Mouse (Mus musculus) stomach, embryonic 16.5 days (tissue): ENCODE measurements around the gene Mcat. TPM values are rescaled to one million over a fixed set of nuclear protein-coding genes. Genes with fewer than 3 reads are reported as not detected.
"Not testable (repeated sequence)": the region's sequence is repeated elsewhere in the genome, so short reads cannot be mapped to it uniquely, and the experiment has no call there.

ENCODE experiments used
- ATAC-seq: fragments of 200-750 bp; cut with Nextera tagmentation; 2 replicates; pipeline ENCODE4 v1.8.0; 2017; ENCODE audit warnings: moderate number of reproducible peaks, moderate TSS enrichment; ENCODE audit not compliant: insufficient read depth, low FRiP score
- H3K27ac ChIP-seq: fragments of 300-500 bp; sonication (generic); 2 replicates; pipeline ENCODE4 v1.5.1; 2014; ENCODE audit warnings: low read length
- H3K27me3 ChIP-seq: fragments of 300-500 bp; sonication (generic); 2 replicates; pipeline ENCODE4 v1.6.1; 2014; ENCODE audit warnings: low read length, control low read depth, mixed read lengths; ENCODE audit not compliant: control insufficient read depth, insufficient read depth
- H3K36me3 ChIP-seq: fragments of 300-500 bp; sonication (generic); 2 replicates; pipeline ENCODE4 v1.6.1; 2014; ENCODE audit warnings: low read length; ENCODE audit not compliant: control insufficient read depth, insufficient read depth
- H3K4me1 ChIP-seq: fragments of 300-500 bp; sonication (generic); 2 replicates; pipeline ENCODE4 v1.6.1; 2014; ENCODE audit warnings: low read length, control low read depth, mixed read lengths; ENCODE audit not compliant: control insufficient read depth, insufficient read depth
- H3K4me2 ChIP-seq: fragments of 300-500 bp; sonication (generic); 2 replicates; pipeline ENCODE4 v1.6.1; 2014; ENCODE audit warnings: low read depth, low read length, mixed read lengths
- H3K4me3 ChIP-seq: fragments of 300-500 bp; sonication (generic); replicated peaks from 2 replicates; pipeline ENCODE4 v1.5.1; 2014; ENCODE audit warnings: mild to moderate bottlenecking, low read length
- H3K9ac ChIP-seq: fragments of 300-500 bp; sonication (generic); 2 replicates; pipeline ENCODE4 v1.6.1; 2014; ENCODE audit warnings: low read length
- H3K9me3 ChIP-seq: fragments of 300-500 bp; sonication (generic); replicated peaks from 2 replicates; pipeline ENCODE4 v1.6.1; 2016; ENCODE audit warnings: low read length, control low read depth; ENCODE audit not compliant: control insufficient read depth
- WGBS: fragments of 180-500 bp; shearing (Covaris S2); extraction: QIAGEN DNeasy Blood & Tissue Kit; methylation state at CpG from one replicate; pipeline ENCODE4 v1.1.7; 2014; 5-methylcytosine and 5-hydroxymethylcytosine counted together
- microRNA-seq: library from miRNA; unstranded; fragments of <30 nt; microRNA quantifications from one replicate; pipeline ENCODE4, GENCODE M21; 2016
- polyA plus RNA-seq: library from polyadenylated mRNA; unstranded; fragments of >200 nt; fragmentation: Nextera tagmentation; extraction: Ambion mirVana; gene quantifications from 2 replicates; pipeline ENCODE4 v1.2.1, GENCODE M21; 2015

The Mcat gene
- polyA plus RNA-seq, 1 experiment from 2014 or later: 24.4 TPM

- peak within 1 kb of the TSS; percentile 83 for H3K4me2 ChIP-seq
- H3K36me3 ChIP-seq: no peaks in the 10 kb centered on the region
- 11% methylated on average over 41 of the region's 41 CpGs for WGBS
- H3K4me3 ChIP-seq: peak within 1 kb of the TSS; percentile 58
- peak; percentile 96 for ATAC-seq
- peak within 1 kb of the TSS; percentile 72 for H3K9ac ChIP-seq
- peak within 1 kb of the TSS; percentile 48; the same call in 1 of the 2 replicates for H3K27ac ChIP-seq
- no peaks in the 10 kb centered on the region for H3K27me3 ChIP-seq
- H3K4me1 ChIP-seq: peaks cover 6% of the 10 kb centered on the region; the same call in 1 of the 2 replicates
- H3K9me3 ChIP-seq: no peaks in the 10 kb centered on the region
Measured at GRCm38 (mm10) chr15:83510805-83511405, 52.7 kb downstream of the Mcat start, which contains the start of gene Ttll1. Ttll1 (minus strand) TSS chr15:83510893.

GRCm38 (mm10) chr15:83509950-83510804, 53.4 kb downstream of the Mcat start:
- ATAC-seq: peak; percentile 59; the same call in 1 of the 2 replicates
- no peaks in the 10 kb centered on the region for H3K9me3 ChIP-seq
- no peaks in the 10 kb centered on the region for H3K36me3 ChIP-seq
- H3K27ac ChIP-seq: peak overlapping the region; percentile 48; the same call in 1 of the 2 replicates
- WGBS: 25% methylated on average over 17 of the region's 17 CpGs
- peak overlapping the region; percentile 72 for H3K9ac ChIP-seq
- H3K4me1 ChIP-seq: peaks cover 6% of the 10 kb centered on the region; the same call in 1 of the 2 replicates
- no peaks in the 10 kb centered on the region for H3K27me3 ChIP-seq
- peak overlapping the region; percentile 83 for H3K4me2 ChIP-seq
- peak overlapping the region; percentile 58 for H3K4me3 ChIP-seq

GRCm38 (mm10) chr15:83501483-83501882, 62.1 kb downstream of the Mcat start:
- WGBS: 75% methylated on average over 6 of the region's 6 CpGs
- H3K4me3 ChIP-seq, H3K9ac ChIP-seq, H3K9me3 ChIP-seq, H3K27ac ChIP-seq, H3K4me2 ChIP-seq, H3K36me3 ChIP-seq, H3K27me3 ChIP-seq, H3K4me1 ChIP-seq, ATAC-seq: not testable (repeated sequence)

GRCm38 (mm10) chr15:83500352-83500751, 63.2 kb downstream of the Mcat start:
- H3K9me3 ChIP-seq: no peaks in the 10 kb centered on the region
- no peak overlapping the region for H3K9ac ChIP-seq
- H3K27me3 ChIP-seq: no peaks in the 10 kb centered on the region
- no peak overlapping the region for H3K27ac ChIP-seq
- no peak for ATAC-seq
- 62% methylated on average over 3 of the region's 3 CpGs for WGBS
- H3K4me3 ChIP-seq: no peak overlapping the region
- no peaks in the 10 kb centered on the region; the same call in 1 of the 2 replicates for H3K36me3 ChIP-seq
- H3K4me1 ChIP-seq: no peaks in the 10 kb centered on the region
- no peak overlapping the region for H3K4me2 ChIP-seq

- no peaks in the 10 kb centered on the region for H3K27me3 ChIP-seq
- H3K4me3 ChIP-seq: no peak overlapping the region
- H3K4me1 ChIP-seq: no peaks in the 10 kb centered on the region
- H3K4me2 ChIP-seq: no peak overlapping the region
- no peak overlapping the region for H3K27ac ChIP-seq
- no peaks in the 10 kb centered on the region; the same call in 1 of the 2 replicates for H3K36me3 ChIP-seq
- no peak overlapping the region for H3K9ac ChIP-seq
- no peak for ATAC-seq
- H3K9me3 ChIP-seq: no peaks in the 10 kb centered on the region
- WGBS: 90% methylated on average over 10 of the region's 10 CpGs
Measured at GRCm38 (mm10) chr15:83499211-83499755, 64.3 kb downstream of the Mcat start.

GRCm38 (mm10) chr15:83497299-83497698, 66.3 kb downstream of the Mcat start:
- Histone ChIP-seq H3K27me3 (no peaks in the 10 kb centered on the region), H3K9ac (no peak overlapping the region), H3K4me3 (no peak overlapping the region), H3K4me1 (no peaks in the 10 kb centered on the region), H3K4me2 (no peak overlapping the region), H3K27ac (no peak overlapping the region), H3K36me3 (no peaks in the 10 kb centered on the region; the same call in 1 of the 2 replicates), H3K9me3 (no peaks in the 10 kb centered on the region)
- 93% methylated on average over 6 of the region's 6 CpGs for WGBS
- ATAC-seq: no peak

Small RNAs within 50 kb of the gene (microRNA-seq; reads per million reads assigned to microRNA genes)
- not detected for gene Gm24575

Other genes with a start within 250 kb of the Mcat start
- 79.9 and 80.6 TPM in 2 replicates for gene Arfgap3, start 213.5 kb downstream of the Mcat start, polyA plus RNA-seq
- gene Pacsin2, start 99.2 kb downstream of the Mcat start, polyA plus RNA-seq: 64.5 and 67.9 TPM in 2 replicates
- gene Ttll1, start 52.9 kb downstream of the Mcat start, polyA plus RNA-seq: 20.9 and 21.0 TPM in 2 replicates
- gene Bik, start 36.9 kb downstream of the Mcat start, polyA plus RNA-seq: 6.8 and 7.0 TPM in 2 replicates
- 116 and 132 TPM in 2 replicates for gene Tspo, start 195 bp downstream of the Mcat start, polyA plus RNA-seq
- gene Ttll12, start 31.4 kb upstream of the Mcat start, polyA plus RNA-seq: 31.9 and 32.2 TPM in 2 replicates
- gene Scube1, start 161.2 kb upstream of the Mcat start, polyA plus RNA-seq: 12.9 and 14.3 TPM in 2 replicates
- gene Mpped1, start 215.7 kb upstream of the Mcat start, polyA plus RNA-seq: 0.37 and 0.61 TPM in 2 replicates